Mouse (Mus musculus): ENCODE results near the gene Rtkn2.

- TF ChIP-seq CTCF (IDR thresholded peaks at IDR 0.05; ENCODE audit: control insufficient read depth, insufficient read depth, insufficient replicate concordance, low read depth, low read length) (no peak), POLR2A (IDR thresholded peaks at IDR 0.05; ENCODE audit: control insufficient read depth, low read depth, low read length) (no peak)
Measured at GRCm38 (mm10) chr10:68052307-68052706, 72.9 kb downstream of the Rtkn2 start.

Data from testis, adult 2 months (tissue).